Mouse (Mus musculus) embryo, embryonic 10 days (tissue): ENCODE measurements around the gene Rnf38.
A peak's percentile ranks its signal among the peaks of the same experiment; 100 is the strongest.

ENCODE experiments used
- DNase-seq: peaks from one replicate; pipeline ENCODE4 v3.0.0-alpha.2; 2015; ENCODE audit warnings: low spot score

The Rnf38 gene

GRCm38 (mm10) chr4:44115046-44115445, 118.5 kb downstream of the Rnf38 start:
- no peak for DNase-seq

GRCm38 (mm10) chr4:44113393-44114138, 120.0 kb downstream of the Rnf38 start:
- peak; percentile 32 for DNase-seq

- no peak for DNase-seq
These were observed 120.8 kb downstream of the Rnf38 start for GRCm38 (mm10) chr4:44112741-44113140.

- no peak for DNase-seq
These were observed 122.8 kb downstream of the Rnf38 start for GRCm38 (mm10) chr4:44110771-44111170.

GRCm38 (mm10) chr4:44108297-44108696, 125.3 kb downstream of the Rnf38 start:
- no peak for DNase-seq

GRCm38 (mm10) chr4:44107339-44107738, 126.2 kb downstream of the Rnf38 start:
- no peak for DNase-seq

GRCm38 (mm10) chr4:44106297-44106821, 127.2 kb downstream of the Rnf38 start:
- DNase-seq = peak; percentile 45

- no peak for DNase-seq
These were observed 129.2 kb downstream of the Rnf38 start for GRCm38 (mm10) chr4:44104195-44104917.

- no peak for DNase-seq
These were observed 130.0 kb downstream of the Rnf38 start for GRCm38 (mm10) chr4:44103620-44104019.

GRCm38 (mm10) chr4:44097576-44098335, 135.8 kb downstream of the Rnf38 start:
- no peak for DNase-seq

GRCm38 (mm10) chr4:44094475-44094874, 139.1 kb downstream of the Rnf38 start:
- DNase-seq = no peak

GRCm38 (mm10) chr4:44092359-44092758, 141.2 kb downstream of the Rnf38 start:
- DNase-seq = no peak

GRCm38 (mm10) chr4:44085566-44085965, 148.0 kb downstream of the Rnf38 start:
- DNase-seq = no peak

GRCm38 (mm10) chr4:44084602-44085325, 148.8 kb downstream of the Rnf38 start:
- no peak for DNase-seq

GRCm38 (mm10) chr4:44083945-44084344, 149.6 kb downstream of the Rnf38 start, which contains the start of gene Gne:
TSS of gene Gne (minus strand) at chr4:44084177.
- peak; percentile 43 for DNase-seq

GRCm38 (mm10) chr4:44078358-44078933, 155.1 kb downstream of the Rnf38 start:
- no peak for DNase-seq
